Mouse (Mus musculus) urinary bladder, postnatal 14 days (tissue): ENCODE data around the gene Rhou.

Source experiments
- DNase-seq: peaks from one replicate; pipeline ENCODE4 v3.0.0; 2021; ENCODE audit warnings: low spot score

Gene Rhou

DNA sequence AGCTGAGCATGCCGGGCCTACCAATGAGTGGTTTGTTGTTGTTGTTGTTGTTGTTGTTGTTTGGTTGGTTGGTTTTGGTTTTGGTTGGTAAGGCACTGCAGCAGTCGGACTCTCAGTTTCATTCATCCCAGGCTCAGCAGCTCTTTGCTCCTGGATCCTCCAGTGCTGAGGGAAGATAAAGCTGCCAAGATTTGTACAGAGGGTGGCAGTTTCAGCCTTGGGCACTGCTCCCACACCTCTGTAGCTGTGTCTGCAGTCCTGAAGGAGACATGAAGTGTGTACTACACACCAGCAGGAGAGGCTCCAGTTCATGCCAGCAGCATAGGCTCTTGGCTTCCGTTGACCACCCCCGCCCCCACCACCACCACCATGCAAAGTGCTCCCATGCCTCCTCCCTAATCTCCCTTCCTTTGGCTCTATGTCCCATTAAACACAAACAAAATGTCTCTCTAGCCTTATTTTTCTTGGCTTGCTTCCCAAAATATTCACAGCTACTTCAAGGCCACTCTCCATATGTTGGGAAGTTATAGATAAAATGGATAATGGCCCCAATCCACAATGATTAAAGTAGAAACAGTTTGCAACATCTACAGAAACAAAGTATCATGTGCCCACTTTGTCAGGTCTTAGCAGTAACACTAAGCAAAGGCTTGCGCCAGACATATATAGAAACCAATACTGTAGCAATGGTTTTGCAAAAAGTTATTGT, 2.2 kb upstream of the Rhou start:
- no peak for DNase-seq

GRCm38 (mm10) chr8:123652641-123653040, 1.1 kb upstream of the Rhou start:
- DNase-seq, result no peak

GRCm38 (mm10) chr8:123653994-123654569, 353 bp downstream of the Rhou start:
- peak; percentile 62 for DNase-seq

DNA sequence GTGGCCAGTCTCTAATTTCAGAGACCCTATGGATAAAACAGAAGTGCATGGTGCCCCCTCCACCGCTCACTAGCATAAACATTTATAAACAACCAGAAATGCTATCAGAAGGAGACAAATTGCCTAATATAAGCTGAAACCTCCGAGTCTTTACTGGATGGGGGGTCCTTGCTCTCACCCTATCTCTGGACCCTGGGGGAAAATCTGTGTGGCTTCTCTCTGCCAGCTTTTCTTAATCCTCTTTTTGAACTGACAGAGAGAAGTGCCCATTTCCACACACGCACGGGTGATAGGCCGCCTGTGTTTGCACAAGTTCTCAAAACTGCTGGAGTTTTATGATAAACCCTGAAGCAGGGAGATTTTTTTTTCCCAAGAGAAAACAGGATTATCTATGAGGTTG, 1.0 kb downstream of the Rhou start:
- DNase-seq, result no peak

- peak; percentile 37 for DNase-seq
Observed at GRCm38 (mm10) chr8:123655351-123655779, 1.6 kb downstream of the Rhou start.

GRCm38 (mm10) chr8:123657826-123658225, 4.1 kb downstream of the Rhou start:
- no peak for DNase-seq

DNA sequence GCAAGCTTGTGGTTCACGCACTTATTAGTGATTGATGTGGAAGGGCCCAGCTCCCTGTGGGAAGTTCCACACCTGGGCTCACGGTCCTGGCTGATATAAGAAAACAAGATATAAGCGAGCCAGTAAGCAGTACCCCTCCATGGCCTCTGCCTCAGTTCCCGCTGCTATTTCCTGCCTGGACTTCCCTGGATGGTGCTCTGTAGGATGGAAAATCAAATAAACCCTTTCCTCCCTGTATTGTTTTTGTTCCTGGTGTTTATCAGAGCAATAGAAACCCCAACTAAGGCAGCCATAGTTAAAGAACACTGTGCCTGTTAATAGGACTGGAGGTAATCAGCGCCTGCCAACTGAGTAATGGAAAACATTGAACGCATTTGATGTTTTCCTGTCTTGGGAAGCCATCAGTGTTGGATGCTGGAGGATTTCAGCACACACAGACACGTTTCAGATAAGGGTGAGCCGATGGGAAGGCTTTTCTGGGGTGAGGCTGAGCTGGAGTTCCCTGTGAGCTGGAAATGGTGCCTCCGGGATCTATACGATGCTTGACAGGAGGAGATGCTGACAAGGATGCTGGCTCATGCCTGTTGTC, 5.8 kb downstream of the Rhou start:
- no peak for DNase-seq

DNA sequence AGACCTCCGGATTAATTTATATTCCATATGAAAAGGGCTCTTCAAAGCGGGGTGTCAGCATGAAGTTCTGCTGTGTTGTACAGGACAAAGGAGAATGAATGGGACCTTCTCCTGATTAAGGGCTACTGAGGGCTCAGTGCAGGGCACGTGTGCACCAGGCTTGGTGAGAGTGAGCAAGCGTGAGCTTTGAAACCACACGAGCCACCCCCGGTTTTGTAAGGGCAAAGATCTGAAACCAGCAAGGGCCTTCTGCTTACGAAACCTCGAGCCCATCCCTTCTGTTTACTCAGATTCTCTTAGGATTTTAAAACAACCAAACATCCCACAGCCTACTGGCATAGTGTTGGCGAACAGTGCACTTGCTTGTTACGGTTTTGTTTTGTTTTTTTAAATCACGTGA, 7.8 kb downstream of the Rhou start:
- DNase-seq, result no peak

DNA sequence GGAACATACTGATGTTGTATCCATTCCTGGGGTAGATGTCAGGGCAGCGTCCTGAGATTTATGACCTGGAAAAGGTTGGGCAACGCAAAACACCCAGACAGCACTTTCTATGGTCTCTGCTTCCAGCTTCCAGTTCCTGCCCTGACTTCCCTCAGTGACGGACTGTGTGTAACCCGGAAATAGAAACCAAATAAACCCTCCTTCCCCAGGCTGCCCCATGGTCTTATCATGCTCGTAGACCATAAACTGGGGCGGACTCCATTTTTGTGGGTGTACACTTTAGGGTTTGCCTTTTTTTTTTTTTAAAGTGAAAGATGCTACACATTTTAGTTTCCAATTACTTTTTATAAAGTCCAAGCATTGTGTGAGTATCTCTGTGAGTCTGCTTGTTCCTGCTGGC, 11.9 kb downstream of the Rhou start:
- DNase-seq, result no peak

DNA sequence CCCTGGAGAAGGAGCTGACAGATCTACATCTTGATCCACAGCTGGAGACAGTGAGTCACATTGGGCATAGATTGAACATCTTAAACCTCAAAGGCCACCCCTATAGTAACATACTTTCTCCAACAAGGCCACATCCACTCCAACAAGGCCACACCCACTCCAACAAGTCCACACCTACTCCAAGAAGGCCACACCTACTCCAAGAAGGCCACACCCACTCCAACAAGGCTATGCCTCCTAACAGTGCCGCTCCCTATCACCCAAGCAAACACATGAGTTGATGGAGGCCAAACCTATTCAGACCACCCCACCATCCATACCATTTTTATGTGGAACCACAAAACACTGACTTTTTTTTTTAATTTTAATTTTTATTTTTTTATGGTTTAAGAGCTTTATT, 13.1 kb downstream of the Rhou start:
- DNase-seq, result no peak

- DNase-seq, result no peak
Observed at GRCm38 (mm10) chr8:123668681-123669080, 15.0 kb downstream of the Rhou start.

GRCm38 (mm10) chr8:123670766-123671165, 17.0 kb downstream of the Rhou start:
- DNase-seq, result no peak

DNA sequence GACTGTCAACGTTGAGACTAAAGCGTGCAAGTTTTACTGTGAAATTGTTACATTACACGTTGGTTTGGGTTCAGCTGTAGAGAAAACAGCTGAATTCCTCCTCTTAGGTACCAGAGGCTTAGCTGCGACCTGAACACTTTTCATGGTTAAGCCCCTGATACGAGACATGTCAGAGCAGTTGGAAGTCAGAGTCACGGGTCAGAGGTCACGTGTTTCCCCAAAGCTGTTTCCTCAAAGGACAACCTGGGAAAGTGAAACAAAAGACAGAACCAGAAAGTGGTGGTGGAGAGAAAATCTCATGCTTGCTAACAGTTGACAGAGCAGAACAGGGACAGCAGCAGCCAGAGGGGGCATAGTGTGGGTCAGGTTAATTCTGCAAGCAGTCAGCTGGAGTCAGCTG, 17.7 kb downstream of the Rhou start:
- DNase-seq, result no peak

GRCm38 (mm10) chr8:123672648-123673047, 18.9 kb downstream of the Rhou start:
- DNase-seq, result no peak

GRCm38 (mm10) chr8:123675611-123676010, 21.9 kb downstream of the Rhou start:
- no peak for DNase-seq

DNA sequence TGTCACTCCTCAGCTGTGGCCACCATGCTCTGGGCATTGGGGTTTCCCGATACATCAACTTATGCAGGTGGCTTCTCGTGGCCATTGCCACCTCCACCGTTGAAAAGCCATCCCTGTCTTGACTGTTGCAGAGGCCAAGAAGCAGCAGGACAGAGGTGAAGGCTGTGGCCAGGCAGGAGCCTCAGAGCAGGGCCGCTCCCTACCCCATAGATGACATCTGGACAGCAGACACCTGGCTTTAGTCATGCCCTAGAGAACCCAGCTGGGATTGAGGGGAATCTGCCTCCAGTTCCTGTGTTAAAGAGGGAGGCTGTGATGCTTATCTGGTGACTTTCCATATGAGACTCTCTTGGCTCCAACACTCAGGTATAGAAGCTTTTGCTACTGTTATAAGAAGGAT, 24.7 kb downstream of the Rhou start:
- no peak for DNase-seq

DNA sequence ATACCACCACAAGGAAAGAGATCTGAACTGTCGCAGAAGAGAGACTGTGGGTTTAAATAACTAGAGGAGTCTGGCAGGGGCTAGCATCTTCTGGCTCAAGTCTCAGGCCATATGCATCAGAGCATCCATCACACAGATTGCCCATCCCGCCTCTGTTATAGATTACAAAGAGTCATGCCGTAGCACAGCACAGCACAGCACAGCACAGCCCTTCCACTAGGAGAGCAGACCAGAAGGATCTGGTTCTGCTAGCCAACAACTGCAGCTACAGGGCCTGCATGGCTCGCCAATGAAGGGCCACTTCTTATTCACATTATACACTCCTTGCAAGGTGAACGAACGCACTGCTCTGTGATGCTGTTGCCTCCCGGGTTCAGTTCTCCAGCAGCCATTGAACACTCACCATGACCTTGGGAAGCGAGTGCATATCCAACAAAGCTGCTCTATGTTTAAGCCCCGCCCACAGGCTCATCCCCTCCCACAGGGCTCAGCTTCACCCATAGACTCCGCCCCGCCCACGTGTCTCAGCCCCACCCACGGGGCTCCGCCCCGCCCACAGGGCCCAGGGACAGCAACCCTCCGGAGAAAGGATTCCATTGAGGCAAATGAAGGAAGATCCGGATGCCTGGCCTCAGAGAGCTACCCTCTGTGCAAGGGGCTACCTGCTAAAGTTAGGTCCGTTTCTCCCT, 28.5 kb downstream of the Rhou start:
- peak; percentile 21 for DNase-seq

DNA sequence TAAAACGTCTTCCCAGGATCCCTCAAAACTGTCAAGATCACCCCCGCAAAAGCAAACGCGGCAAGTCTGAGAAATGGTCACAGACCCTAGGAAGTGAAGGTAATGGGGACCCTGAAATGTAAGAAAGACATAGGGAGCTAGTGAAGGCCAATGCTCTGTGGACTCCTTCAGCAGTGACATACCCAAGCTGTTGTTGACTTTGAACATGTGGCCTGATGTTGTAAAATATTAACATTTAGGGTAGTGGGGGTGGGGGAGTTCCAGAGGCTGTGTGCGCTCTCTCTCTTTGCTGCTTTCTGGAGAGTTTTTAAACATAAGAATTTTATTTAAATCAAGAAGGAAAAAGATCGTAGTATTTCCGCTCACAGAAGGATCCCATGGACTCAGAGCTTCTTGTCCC, 29.6 kb downstream of the Rhou start:
- DNase-seq, result no peak

DNA sequence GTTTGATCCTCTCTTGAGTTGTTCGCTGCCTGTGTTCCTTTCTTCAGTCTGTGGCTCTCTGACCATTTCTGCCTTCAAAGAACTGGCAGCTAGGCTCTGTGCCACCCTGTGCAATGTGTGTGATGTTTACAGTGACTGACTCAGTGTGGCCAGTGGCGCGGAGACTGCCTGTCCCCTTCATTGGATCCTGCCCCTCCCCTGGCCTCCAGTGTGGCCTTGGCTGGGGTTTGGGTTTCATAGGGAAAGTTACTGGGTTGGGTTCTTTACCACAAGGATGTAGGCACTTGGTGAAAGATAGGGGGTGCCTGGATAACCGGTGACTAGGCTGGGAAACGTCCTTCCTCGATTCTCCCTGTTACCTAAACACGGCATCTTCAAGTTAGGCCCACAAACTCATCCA, 31.1 kb downstream of the Rhou start:
- no peak for DNase-seq

- no peak for DNase-seq
Observed at GRCm38 (mm10) chr8:123685477-123685876, 31.7 kb downstream of the Rhou start.

GRCm38 (mm10) chr8:123687826-123688225, 34.1 kb downstream of the Rhou start:
- no peak for DNase-seq

- DNase-seq, result no peak
Observed at GRCm38 (mm10) chr8:123692165-123692962, 38.6 kb downstream of the Rhou start.
